Mouse (Mus musculus) urinary bladder, postnatal 10 days (tissue): ENCODE results near the gene Sgca.

Source experiments
- DNase-seq: peaks from one replicate; pipeline ENCODE4 v3.0.0; 2022; ENCODE audit warnings: low spot score

The Sgca gene

DNA sequence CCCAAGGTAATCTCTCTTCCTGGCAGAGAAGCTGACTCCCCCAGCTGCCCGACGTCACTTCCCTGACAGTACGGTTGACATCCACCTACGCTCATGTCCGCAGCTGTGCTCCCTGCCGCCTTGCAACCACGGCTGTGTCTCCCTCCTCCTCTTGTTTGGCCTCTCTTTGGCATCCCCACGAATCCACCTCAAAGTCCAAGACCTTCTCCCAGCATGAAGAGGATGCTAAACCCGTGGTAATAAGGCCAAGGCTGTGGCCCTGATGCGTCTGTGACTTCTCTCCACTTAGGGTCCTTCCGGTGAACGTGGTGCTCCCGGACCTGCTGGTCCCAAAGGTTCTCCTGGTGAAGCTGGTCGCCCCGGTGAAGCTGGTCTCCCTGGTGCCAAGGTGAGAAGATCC, 33.1 kb downstream of the Sgca start:
- no peak for DNase-seq

DNA sequence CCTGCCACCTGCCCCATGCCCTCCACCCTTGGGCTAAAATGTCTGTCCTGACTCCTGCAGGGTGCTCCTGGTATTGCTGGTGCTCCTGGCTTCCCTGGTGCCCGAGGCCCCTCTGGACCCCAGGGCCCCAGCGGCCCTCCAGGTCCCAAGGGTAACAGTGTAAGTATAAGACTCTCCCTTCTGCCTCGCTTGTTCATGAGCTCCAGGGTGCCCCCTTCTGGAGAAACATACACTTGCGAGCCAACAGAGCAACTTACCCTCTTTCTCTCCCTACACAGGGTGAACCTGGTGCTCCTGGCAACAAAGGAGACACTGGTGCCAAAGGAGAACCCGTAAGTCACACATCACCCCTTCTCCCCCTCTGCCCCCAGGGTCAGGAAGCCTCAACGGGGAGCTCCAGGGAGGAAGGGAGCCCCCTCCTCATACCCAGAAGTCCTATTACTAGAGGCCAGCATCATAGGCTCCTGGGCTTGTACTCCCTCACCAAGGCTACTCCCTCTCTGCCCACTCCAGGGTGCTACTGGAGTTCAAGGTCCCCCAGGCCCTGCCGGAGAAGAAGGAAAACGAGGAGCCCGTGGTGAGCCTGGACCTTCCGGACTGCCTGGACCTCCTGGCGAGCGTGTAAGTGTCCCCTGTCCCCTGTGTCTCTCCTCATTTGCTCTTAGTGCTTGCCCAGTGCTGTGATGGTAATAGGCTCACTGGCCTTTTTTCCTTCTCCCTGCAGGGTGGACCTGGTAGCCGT, 33.7 kb downstream of the Sgca start:
- no peak for DNase-seq

GRCm38 (mm10) chr11:94941776-94942175, 34.4 kb downstream of the Sgca start:
- DNase-seq = no peak

- no peak for DNase-seq
These were observed 35.0 kb downstream of the Sgca start for GRCm38 (mm10) chr11:94941121-94941520.

GRCm38 (mm10) chr11:94939280-94939679, 36.8 kb downstream of the Sgca start:
- no peak for DNase-seq

- DNase-seq = no peak
These were observed 37.8 kb downstream of the Sgca start for GRCm38 (mm10) chr11:94938296-94938695.

GRCm38 (mm10) chr11:94937787-94938186, 38.3 kb downstream of the Sgca start:
- DNase-seq = no peak

- no peak for DNase-seq
These were observed 38.8 kb downstream of the Sgca start for GRCm38 (mm10) chr11:94937335-94937781.

DNA sequence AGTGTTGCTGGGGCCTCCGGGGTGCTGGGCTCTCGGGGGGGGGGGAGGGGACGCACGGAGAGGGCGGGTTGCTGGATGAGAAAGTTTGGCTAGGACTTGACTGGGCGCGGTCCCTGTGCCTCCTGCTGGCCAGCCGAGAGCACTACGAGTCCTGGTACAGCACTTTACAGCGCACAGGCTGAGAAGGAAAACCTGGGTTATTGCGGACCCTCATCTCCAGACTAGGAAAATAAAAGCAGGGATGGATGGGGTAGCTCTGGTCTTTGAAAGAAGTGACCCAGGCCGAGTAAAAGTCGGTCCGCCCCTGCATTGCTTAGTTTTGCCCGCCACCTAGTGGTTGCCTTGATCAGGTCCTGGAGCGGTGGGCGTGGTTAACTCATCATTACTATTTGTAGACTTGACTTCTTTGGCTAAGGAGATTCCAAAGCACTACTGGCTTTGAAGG, 39.3 kb downstream of the Sgca start:
- no peak for DNase-seq

- DNase-seq = peak; percentile 54
These were observed 40.1 kb downstream of the Sgca start, which contains the start of gene Col1a1 for GRCm38 (mm10) chr11:94936045-94936444. Gene Col1a1 (plus strand): TSS chr11:94936224.

DNA sequence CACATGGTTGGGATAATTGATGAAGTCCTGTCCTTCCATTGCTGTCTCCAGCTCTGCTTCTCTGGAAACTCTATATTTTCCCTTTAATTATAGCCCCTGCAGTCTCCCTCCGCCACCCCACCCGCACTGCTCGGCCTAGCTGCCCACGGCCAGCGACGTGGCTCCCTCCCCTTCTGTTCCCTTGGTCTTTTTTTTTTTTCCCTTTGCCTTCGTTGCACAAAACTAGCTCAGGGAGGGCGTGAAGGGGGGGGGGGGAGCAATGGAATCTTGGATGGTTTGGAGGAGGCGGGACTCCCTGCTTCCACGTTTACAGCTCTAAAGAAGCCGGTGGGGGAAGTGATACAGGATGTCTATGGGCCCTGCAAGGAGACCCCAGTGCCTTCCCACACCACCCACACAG, 41.6 kb downstream of the Sgca start:
- DNase-seq = no peak

GRCm38 (mm10) chr11:94933584-94933983, 42.5 kb downstream of the Sgca start:
- no peak for DNase-seq

DNA sequence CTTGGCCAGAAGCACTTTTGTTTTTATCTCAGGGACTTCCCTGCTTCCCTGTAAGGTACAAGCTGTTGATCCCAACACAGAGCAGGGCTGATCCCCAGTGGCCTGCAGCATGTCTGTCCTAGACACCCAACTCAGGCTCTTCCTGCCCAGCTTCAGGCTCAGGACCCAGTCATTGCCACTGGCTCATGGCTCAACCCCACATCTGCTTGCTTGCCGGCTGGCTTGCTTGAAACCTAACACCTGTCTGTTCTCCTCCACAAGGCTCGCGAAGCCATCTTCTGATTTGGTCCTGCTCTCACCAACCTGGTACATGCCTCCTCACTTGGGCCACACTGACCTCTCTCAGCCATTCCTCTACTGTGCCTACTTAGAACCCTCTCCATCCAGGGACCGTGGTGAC, 46.0 kb downstream of the Sgca start:
- DNase-seq = no peak

GRCm38 (mm10) chr11:94929599-94929998, 46.5 kb downstream of the Sgca start:
- no peak for DNase-seq

GRCm38 (mm10) chr11:94928820-94929219, 47.3 kb downstream of the Sgca start:
- DNase-seq = peak; percentile 78

DNA sequence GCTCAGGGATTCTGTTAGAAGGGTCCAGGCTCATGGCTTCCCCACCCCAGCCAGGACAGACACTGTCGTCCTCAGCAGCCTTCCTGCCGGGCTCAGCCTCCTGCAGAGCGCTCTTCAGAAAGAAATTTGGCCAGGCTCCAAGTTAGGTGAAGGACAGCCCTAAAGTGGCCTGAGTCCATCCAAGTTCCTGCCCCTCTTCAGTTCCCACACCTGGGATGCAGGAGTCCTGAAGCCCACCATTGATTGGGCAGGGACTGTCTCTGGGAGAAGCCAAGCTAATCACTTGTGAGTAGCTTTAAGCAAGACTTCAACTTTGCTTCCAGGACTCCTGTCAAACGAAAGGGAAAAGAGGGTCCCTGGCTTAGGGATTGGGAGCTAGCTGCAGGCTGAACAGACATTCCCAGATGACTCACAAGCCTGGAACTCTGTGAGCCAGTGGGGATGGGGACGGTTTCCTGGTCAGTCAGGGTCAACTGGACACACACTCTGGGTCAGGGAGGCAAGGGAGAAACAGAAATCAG, 48.3 kb downstream of the Sgca start:
- no peak for DNase-seq

GRCm38 (mm10) chr11:94926431-94926830, 49.7 kb downstream of the Sgca start:
- DNase-seq = no peak

GRCm38 (mm10) chr11:94924977-94925376, 51.1 kb downstream of the Sgca start:
- DNase-seq = no peak

DNA sequence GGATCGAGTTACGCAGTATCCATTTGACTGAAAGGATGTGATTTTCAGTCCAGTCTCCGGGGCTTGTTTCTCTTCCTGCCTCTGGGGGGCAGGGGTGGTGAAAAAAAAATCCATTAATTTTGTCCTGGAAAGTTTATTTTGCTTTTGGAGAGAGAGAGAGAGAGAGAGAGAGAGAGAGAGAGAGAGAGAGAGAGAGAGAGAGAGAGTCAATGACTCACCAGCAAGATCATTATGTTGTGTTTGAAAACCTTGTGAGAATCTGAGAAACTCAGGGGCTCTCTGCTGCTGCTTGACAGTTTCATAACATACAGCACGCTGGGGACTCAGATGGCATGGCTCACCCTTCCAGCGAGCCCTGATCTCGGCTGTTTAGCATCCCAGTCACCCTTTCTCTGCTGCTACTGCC, 55.1 kb downstream of the Sgca start:
- DNase-seq = no peak

- DNase-seq = no peak
These were observed 58.4 kb downstream of the Sgca start for GRCm38 (mm10) chr11:94917717-94918116.

GRCm38 (mm10) chr11:94916477-94916876, 59.6 kb downstream of the Sgca start:
- DNase-seq = no peak

DNA sequence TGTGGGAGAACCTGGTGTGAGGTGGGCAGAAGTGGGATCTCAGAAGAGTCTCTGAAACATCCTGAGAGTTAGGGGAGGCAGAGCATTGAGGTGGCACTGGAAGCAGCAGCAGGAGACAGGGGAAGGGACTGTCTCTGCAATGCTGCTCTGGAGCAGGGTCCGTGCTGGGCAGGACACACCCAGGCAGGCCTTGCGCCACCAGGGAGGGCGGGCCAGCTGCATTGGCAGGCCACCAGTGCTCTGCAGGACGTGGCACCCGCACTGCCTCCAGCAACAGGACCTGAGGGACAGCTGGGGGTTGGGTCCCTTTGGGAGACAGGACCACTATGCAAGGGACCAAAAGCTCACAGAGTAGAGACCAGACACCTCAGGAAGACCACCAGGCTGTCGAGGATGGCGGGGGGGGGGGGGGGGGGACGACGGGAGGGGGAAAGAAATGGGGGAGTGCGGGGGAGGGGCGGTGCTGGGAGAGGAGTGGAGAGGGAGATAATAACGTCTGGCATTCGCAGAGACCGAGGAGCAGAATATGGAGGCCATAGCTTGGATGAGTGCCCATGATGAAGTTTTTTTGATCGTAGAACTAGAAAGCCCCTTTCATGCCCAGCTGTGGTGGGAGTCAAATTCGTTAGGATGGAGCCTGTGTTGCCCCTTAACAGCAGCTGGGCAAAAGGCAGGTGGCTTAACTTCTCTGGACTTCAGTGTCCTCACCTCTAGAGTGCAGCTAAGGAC, 60.3 kb downstream of the Sgca start:
- DNase-seq = no peak
